In the genomic region with DNA sequence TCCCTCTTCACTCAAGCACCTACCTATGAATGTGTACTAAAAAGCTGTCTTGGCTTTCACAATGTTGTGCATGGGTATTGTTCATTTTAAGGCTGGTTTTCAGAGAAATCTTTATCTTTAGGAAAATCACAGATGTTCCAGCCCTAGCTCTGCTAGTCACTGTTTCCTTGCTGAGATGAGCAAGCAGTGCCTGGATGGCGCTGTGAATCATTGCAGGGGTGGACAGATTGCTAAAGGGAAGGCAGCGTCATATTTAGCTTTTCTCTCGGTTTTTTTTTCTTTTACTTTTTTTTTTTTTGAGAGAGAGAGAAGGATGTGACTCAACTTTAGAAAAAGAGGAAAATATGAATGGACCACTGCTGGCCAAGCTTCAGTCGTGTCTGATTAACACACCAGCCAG, we compare ENCODE assay signal across 25 mouse cellular contexts.
DNase-seq lines count a peak whose midpoint lies in the region; ATAC-seq lines count a peak whose summit lies in the region.
"Had no signal": no experiment of that assay in that cellular context is flagged by ENCODE, and none has a peak within 500 bp of the region (broad histone marks: within the 10 kb centered on the region; RNA-seq: fewer than 3 reads in every experiment).

No protein-coding gene starts in this region.

- no peak overlapping the region for H3K4me3 ChIP-seq in forebrain, embryonic 15.5 days
- H3K4me3 ChIP-seq: forebrain, embryonic 13.5 days; gastrocnemius, adult 2 months; heart, embryonic 12.5 days; hindbrain, embryonic 12.5 days; liver, embryonic 15.5 days; midbrain, embryonic 13.5 days; neural tube, embryonic 12.5 days had no signal

- H3K4me1 ChIP-seq in forebrain, embryonic 15.5 days: no peaks in the 10 kb centered on the region
- H3K4me1 ChIP-seq: forebrain, embryonic 13.5 days; heart, embryonic 12.5 days; hindbrain, embryonic 12.5 days; liver, embryonic 15.5 days; midbrain, embryonic 13.5 days; neural tube, embryonic 12.5 days had no signal

- 92% methylated on average over 4 of the region's 4 CpGs for WGBS in forebrain, embryonic 15.5 days

- H3K27me3 ChIP-seq in forebrain, embryonic 15.5 days: no peaks in the 10 kb centered on the region
- H3K27me3 ChIP-seq: forebrain, embryonic 13.5 days; heart, embryonic 12.5 days; hindbrain, embryonic 12.5 days; liver, embryonic 15.5 days; midbrain, embryonic 13.5 days; neural tube, embryonic 12.5 days had no signal

- H3K36me3 ChIP-seq in forebrain, embryonic 15.5 days: no peaks in the 10 kb centered on the region
- H3K36me3 ChIP-seq: heart, embryonic 12.5 days; hindbrain, embryonic 12.5 days; liver, embryonic 15.5 days; midbrain, embryonic 13.5 days; neural tube, embryonic 12.5 days had no signal

- peak; percentile 63 for DNase-seq in 3T3-L1 (ENCODE audit: low read depth, low spot score)
- peak; percentile 3 for DNase-seq in NIH3T3 (ENCODE audit: low read depth)
- peak; percentile 40 to 62 for DNase-seq in frontal cortex, postnatal 36 days (ENCODE audit: low spot score in 2 of 2)
- peak; percentile 25 to 63 for DNase-seq in right cerebral cortex, adult 2 months (ENCODE audit: low spot score in 2 of 2)
- no peak for DNase-seq in lung, adult 18-20 months
- DNase-seq in thymus, postnatal 4 days: no peak
- DNase-seq: adrenal gland, postnatal 14 days; cerebellum, adult 11 months; gastrocnemius, adult 2 months; heart, adult 11 months; heart, postnatal 14 days; kidney, adult 9 months; kidney, postnatal 25 days; thymus, postnatal 14 days had no signal

- ATAC-seq in erythroblast, adult 5-6 weeks (replicated peaks; ENCODE audit: low FRiP score, poor library complexity, severe bottlenecking): no peak
- ATAC-seq in forebrain, embryonic 15.5 days (replicated peaks): no peak
- ATAC-seq: CD4-positive, CD25-positive, alpha-beta regulatory T cell, adult 4 months; forebrain, embryonic 13.5 days; inflammation-experienced regulatory T-cells, adult 6 months; lung, postnatal 0 days; midbrain, embryonic 13.5 days had no signal

- no peak overlapping the region for H3K9ac ChIP-seq in forebrain, embryonic 15.5 days (replicated peaks)
- H3K9ac ChIP-seq: forebrain, embryonic 13.5 days; heart, embryonic 12.5 days; hindbrain, embryonic 12.5 days; liver, embryonic 15.5 days; midbrain, embryonic 13.5 days; neural tube, embryonic 12.5 days had no signal

- no peak overlapping the region for H3K4me2 ChIP-seq in forebrain, embryonic 15.5 days (replicated peaks)
- H3K4me2 ChIP-seq: forebrain, embryonic 13.5 days; heart, embryonic 12.5 days; hindbrain, embryonic 12.5 days; liver, embryonic 15.5 days; midbrain, embryonic 13.5 days; neural tube, embryonic 12.5 days had no signal

- no peak overlapping the region for H3K27ac ChIP-seq in forebrain, embryonic 15.5 days (replicated peaks)
- H3K27ac ChIP-seq: forebrain, embryonic 13.5 days; gastrocnemius, adult 2 months; hindbrain, embryonic 12.5 days; liver, embryonic 15.5 days; midbrain, embryonic 13.5 days; neural tube, embryonic 12.5 days had no signal

- H3K9me3 ChIP-seq in forebrain, embryonic 15.5 days: no peaks in the 10 kb centered on the region
- H3K9me3 ChIP-seq: forebrain, embryonic 13.5 days; heart, embryonic 12.5 days; hindbrain, embryonic 12.5 days; liver, embryonic 15.5 days; midbrain, embryonic 13.5 days; neural tube, embryonic 12.5 days had no signal

Comparison
In these comparisons a context has a peak if more than half of its experiments do, and no peak if none do; other contexts are left out.
1. DNase-seq: peak in 3T3-L1 (single experiment), NIH3T3 (single experiment), frontal cortex, postnatal 36 days (2 of 2) and right cerebral cortex, adult 2 months (2 of 2); none in lung, adult 18-20 months (0 of 2) and thymus, postnatal 4 days (single experiment).